Mouse (Mus musculus) bone marrow, adult 2 months (tissue): Measurements from ENCODE around the gene Ryr2.

Experiments used
- CTCF ChIP-seq: fragments of 200-500 bp; IDR thresholded peaks from 2 replicates; pipeline ENCODE4 v1.5.1; 2011; ENCODE audit warnings: low read length, control low read depth; ENCODE audit not compliant: control insufficient read depth, insufficient read depth
- POLR2A ChIP-seq: fragments of 200-500 bp; IDR thresholded peaks from 2 replicates; pipeline ENCODE4 v1.6.1; 2011; ENCODE audit warnings: low read depth, mild to moderate bottlenecking, control low read depth, low read length, borderline replicate concordance; ENCODE audit not compliant: control insufficient read depth

DNA sequence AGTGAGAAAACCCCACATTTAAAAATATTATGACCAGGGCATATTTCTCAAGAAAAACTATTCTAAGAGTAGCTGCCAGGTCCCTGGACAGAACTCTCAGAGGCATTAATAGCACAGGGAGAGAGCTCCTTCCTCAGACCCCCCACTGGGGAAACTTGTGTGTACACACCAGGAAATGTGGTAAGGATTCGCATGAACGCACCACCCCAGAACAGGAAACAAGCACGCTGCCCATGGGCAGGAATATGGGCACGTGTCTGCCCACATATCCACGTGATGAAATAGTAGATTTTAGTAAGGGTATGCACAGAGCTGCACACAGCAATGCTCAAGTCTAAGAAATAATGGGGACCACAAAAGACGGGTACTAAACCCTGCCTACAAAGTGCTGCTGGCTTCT is 72.8 kb downstream of the Ryr2 start:
- TF ChIP-seq CTCF (no peak), POLR2A (no peak)
